Comparison of ENCODE assay signal across 11 mouse cellular contexts in the genomic region with DNA sequence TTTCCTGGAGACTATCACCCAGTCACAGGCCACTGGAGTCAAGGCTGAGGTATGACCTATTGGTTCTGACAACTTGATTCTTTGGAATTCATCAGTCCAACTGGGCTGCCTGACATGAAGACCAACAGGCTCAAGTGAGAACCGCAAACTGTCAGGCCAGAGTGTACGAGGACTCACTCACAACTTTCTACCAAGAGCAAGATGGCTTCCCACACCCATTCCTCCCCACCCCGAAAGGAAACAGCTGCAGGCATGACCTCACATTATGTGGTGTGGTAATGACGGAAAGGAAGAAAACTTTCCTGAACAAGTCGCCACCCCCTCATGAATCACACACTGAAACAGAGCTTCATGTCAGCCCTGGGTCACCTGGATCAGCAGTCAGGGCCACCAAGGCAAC.
DNase-seq lines count a peak whose midpoint lies in the region; ATAC-seq lines count a peak whose summit lies in the region.
"Had no signal": no experiment of that assay in that cellular context is flagged by ENCODE, and none has a peak within 500 bp of the region (broad histone marks: within the 10 kb centered on the region; RNA-seq: fewer than 3 reads in every experiment).

No protein-coding gene starts in this region.

- H3K36me3 ChIP-seq in heart, embryonic 12.5 days: no peaks in the 10 kb centered on the region

- no peaks in the 10 kb centered on the region for H3K27me3 ChIP-seq in heart, embryonic 12.5 days (replicated peaks)
- H3K27me3 ChIP-seq: forebrain, embryonic 13.5 days had no signal

- 78% methylated on average over 5 of the region's 5 CpGs for WGBS in heart, embryonic 12.5 days

- H3K4me1 ChIP-seq in heart, embryonic 12.5 days (replicated peaks): peaks cover 24% of the 10 kb centered on the region
- peaks cover 10% of the 10 kb centered on the region for H3K4me1 ChIP-seq in brown adipose tissue, adult 24 weeks (ENCODE audit: control insufficient read depth, insufficient read depth, insufficient read length, low read length)

- no peak overlapping the region for H3K4me2 ChIP-seq in heart, embryonic 12.5 days
- H3K4me2 ChIP-seq: forebrain, embryonic 13.5 days had no signal

- no peaks in the 10 kb centered on the region for H3K9me3 ChIP-seq in heart, embryonic 12.5 days (replicated peaks)
- H3K9me3 ChIP-seq: forebrain, embryonic 13.5 days had no signal

- no peak for ATAC-seq in heart, embryonic 12.5 days (ENCODE audit: insufficient number of reproducible peaks, low FRiP score)
- ATAC-seq: forebrain, embryonic 13.5 days; inflammation-experienced regulatory T-cells, adult 6 months had no signal

- DNase-seq in heart, adult 9 months (ENCODE audit: low spot score in 2 of 2): peak; percentile 23 to 43
- peak; percentile 22 to 23 for DNase-seq in kidney, adult 8-10 months
- DNase-seq in lung, postnatal 36 days: peak; percentile 36
- DNase-seq in spleen, adult 18-20 months: no peak
- DNase-seq in urinary bladder, adult 2 months (ENCODE audit: low spot score): no peak
- DNase-seq: gastrocnemius, postnatal 25 days; right cerebral cortex, postnatal 4 days had no signal

- H3K4me3 ChIP-seq in heart, embryonic 12.5 days: no peak overlapping the region
- no peak overlapping the region for H3K4me3 ChIP-seq in brown adipose tissue, adult 24 weeks (ENCODE audit: insufficient read depth, low read depth, low read length)
- H3K4me3 ChIP-seq: forebrain, embryonic 13.5 days had no signal

- no peak overlapping the region for H3K27ac ChIP-seq in heart, embryonic 12.5 days (ENCODE audit: poor library complexity, severe bottlenecking)
- H3K27ac ChIP-seq in brown adipose tissue, adult 24 weeks (replicated peaks; ENCODE audit: low read depth, low read length): peak overlapping the region; percentile 76
- H3K27ac ChIP-seq: forebrain, embryonic 13.5 days had no signal

- no peak overlapping the region for H3K9ac ChIP-seq in heart, embryonic 12.5 days
- H3K9ac ChIP-seq: forebrain, embryonic 13.5 days had no signal

Comparison
In these comparisons a context has a peak if more than half of its experiments do, and no peak if none do; other contexts are left out.
1. DNase-seq: peak in heart, adult 9 months (2 of 2), kidney, adult 8-10 months (2 of 2) and lung, postnatal 36 days (single experiment); none in spleen, adult 18-20 months (0 of 2) and urinary bladder, adult 2 months (single experiment).